Mouse (Mus musculus) left cerebral cortex, postnatal 36 days (tissue): ENCODE measurements around the gene Amot. TPM values are rescaled to one million over a fixed set of nuclear protein-coding genes. Genes with fewer than 3 reads are reported as not detected.

Source experiments
- DNase-seq, 2 experiments: peaks; one replicate each; pipeline ENCODE4 v3.0.0; 2021 to 2022; ENCODE audit warnings: low spot score in 2 of 2, mixed read lengths in 1 of 2
- intact Hi-C: fragments of 180-260 bp; cut with DNase I; formaldehyde crosslinking; loops from one replicate; pipeline ENCODE4 v1.15.1; 2025
- total RNA-seq, 2 experiments: library from RNA; stranded (reverse); gene quantifications; 2 replicates each; pipeline ENCODE4 v1.2.3; 2021

Gene Amot
- total RNA-seq, 2 experiments from 2014 or later = 18.8 to 28.0 TPM

- no peak for DNase-seq
- intact Hi-C loops = no loop called here
Observed at GRCm38 (mm10) chrX:145399236-145399635, 105.7 kb downstream of the Amot start.

Other genes starting within 250 kb of the Amot start
- gene Lhfpl1, start 156.1 kb downstream of the Amot start, total RNA-seq = under 1 TPM; 0.20 to 0.44 TPM